Mouse (Mus musculus) right cerebral cortex, postnatal 4 days (tissue): ENCODE data around the gene Ankrd44.

Source experiments
- DNase-seq: peaks from one replicate; pipeline ENCODE4 v3.0.0-alpha.2; 2022

The Ankrd44 gene

DNA sequence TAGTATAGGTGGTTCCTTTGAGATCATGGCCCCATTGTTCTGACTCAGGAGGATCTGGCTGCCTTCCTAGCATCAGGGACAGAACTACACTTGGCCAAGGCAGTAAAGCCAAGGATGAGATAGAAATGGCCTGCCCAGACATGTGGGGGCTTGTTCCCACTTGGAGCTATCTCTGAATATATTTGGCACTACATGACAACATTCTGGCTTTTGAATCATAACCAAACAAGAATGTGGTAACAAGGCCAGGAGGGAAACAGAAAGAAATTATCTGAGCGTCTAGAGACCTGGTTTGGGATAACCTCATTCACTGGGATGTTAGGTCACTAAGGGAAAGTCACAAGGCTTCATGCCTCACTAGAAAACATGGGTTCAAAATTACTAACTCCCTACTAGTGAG lies 81.8 kb downstream of the Ankrd44 start:
- DNase-seq = no peak

DNA sequence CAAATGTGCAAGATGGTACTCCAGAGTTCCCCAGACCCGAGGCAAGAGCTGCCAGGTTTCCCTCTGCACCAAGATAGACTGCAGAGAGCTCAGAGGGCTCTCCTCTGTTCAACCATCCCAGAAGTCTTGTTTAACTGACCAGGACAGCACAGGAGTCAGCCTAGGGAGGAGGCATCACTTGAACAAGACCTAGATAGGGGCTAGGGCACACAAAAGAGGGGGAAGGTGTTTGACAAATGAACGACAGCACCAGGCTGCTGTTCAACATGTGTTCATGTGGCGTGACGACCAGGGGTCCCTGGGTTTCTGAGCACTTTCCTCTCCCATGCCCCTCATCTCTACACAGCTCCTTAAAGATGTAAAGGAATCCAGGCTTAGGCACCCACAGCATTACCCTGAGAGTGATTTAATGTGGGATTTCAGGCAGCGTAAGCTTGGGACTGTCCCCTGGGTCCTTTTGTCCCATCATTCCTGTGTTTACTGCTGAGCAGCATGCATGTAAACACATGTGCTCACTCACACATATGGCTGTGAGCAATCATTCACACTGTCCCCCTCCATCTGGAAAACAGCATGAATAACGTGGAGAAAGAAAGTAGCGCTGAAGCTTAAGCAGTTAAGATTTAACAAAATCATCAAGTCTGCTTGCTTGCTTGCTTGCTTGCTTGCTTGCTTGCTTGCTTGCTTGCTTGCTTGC lies 83.3 kb downstream of the Ankrd44 start:
- no peak for DNase-seq

DNA sequence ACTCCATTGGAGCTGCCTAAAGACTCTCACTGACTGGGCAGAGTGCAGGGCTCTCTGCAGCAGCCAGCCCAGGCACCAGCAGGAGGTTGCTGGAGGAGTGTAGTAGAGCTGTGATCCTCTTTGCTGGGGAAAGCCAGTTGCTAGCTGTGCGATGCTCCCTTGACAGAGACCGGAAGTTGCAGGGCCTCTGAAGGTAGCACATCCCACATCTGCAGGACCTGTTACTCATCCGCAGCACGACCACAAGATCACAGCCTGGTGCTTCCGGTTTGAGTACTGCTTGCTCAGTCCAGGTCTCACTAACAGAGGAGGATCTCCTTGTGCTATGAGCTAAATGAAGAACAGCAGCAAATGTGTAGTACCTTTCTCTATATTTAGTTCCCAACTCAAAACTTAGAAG lies 84.4 kb downstream of the Ankrd44 start:
- no peak for DNase-seq

DNA sequence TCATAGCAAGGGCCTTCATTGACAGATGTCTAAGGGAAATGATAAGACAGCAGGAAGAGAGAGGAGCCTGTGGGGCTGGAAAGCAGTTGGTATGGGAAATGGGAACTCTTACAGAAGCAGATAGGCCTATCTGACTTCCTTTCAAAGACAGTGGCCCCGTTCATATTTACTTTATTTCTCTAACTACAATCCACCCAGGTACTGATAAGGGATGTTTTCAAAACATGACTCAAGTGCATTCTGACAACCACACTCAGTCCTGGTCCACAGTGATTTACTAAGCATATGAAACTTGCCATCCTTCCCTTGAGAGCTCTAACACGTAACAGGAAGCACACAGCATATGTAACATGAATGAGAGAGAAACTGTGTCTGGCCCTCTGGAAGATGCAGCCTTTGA lies 86.1 kb downstream of the Ankrd44 start:
- no peak for DNase-seq

DNA sequence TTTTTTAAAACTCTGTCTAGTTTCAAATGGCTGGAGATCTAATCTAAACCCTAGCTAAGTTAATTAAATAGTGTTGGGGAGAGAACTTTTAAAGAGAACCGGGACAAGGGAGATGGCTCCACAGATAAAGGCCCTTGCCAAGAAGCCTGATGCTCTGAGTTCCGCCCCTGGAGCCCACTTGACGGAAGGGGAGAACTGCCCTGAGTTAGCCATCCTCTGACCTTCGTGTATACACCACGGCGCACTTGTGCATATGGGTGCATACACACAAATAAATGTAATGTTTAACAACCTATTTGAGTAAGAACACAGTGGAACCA lies 87.7 kb downstream of the Ankrd44 start:
- DNase-seq = no peak

DNA sequence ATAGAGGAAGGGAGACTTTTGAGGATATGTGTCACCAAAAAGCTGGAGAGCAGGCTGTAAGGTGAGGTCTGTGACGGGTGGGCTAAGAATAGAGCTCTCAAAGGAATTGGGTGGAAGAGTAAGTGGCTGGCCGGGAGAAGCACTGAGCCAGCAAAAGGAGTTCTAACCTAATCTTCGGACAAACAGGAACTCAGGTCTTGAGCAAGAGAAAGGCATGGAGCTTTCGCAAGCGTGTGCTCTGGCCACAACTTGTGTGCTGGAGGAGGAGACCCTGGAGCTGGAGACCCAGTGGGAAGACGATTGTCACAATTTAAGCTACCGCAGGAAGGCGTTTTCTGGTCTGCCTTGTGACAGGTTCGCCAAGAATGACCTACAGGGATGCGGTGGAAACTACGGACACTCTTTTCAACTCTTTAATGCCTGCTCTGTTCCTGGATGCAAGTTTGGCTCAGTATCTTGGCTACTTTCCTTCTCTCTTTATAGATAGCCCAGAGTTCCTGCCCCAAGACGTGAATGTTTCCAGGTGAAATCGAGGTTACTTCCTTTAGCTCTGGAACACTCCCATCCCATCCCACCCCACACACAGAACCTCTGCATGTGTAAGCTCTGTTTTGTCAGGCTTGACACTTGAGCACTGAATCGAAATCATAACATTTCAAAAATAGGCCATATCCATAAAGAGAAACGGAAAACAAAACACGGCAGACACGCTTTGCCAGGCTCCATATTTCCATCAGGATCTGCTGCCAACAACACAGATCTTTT lies 88.3 kb downstream of the Ankrd44 start:
- DNase-seq = no peak

DNA sequence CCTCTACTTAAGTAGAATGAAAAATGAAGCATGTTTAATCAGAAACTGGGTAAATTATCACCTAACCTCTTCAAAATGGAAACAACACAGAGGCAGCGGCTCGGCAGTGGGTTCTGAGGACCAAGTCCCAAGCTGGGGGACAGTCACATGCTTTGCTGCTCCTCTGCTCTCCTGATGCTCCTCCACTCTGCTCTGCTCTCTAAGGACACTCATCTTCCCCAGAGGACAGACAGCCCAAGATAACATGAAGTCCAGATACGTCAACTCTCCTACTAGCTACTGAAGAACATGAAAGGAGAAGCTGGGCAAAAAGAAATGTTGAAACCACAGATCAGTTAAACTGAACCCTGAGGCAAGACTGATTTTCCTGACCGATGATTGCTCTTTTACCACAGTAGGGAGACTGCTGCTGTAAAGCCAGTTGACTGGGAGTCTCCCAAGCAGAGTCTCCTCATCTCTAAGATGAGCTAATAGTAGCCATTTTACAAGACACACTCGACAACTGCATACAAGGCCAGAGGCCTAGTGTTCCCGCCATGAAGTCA lies 90.5 kb downstream of the Ankrd44 start:
- no peak for DNase-seq

DNA sequence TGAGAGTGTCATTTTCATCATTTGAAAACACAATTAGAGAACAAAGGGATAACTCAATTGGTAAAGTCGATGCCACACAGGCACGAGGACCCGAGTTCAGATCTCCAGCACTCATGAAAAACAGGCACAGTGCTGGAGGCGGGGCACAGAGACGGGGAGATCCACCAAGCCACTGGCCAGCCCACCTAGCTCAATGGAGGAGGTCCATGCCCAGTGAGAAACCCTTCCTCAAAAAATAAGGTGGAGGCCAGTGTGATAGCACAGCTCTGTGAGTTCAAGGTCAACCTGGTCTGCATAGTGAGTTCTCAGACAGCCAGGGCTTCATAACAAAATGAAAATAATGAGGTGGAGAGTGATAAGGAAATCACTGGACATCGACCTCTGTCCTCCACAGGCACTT lies 93.0 kb downstream of the Ankrd44 start:
- no peak for DNase-seq

DNA sequence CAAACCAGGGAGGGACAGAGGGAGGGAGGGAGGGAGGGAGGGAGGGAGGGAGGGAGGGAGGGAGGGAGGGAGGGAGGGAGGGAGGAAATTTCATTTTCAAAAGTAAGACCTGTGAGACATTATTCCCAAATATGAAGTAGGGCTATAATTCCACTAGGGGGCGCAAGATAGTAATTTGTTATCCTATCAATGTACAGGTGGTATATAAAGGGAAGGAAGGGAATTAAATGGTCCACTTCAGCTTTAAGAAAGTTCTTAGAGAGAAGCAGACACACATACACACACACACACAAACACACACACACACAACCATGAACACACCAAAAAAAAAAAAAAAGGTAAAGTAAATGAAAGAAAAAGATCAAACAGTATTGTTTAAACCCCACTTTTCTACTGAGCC lies 93.4 kb downstream of the Ankrd44 start:
- DNase-seq = no peak

DNA sequence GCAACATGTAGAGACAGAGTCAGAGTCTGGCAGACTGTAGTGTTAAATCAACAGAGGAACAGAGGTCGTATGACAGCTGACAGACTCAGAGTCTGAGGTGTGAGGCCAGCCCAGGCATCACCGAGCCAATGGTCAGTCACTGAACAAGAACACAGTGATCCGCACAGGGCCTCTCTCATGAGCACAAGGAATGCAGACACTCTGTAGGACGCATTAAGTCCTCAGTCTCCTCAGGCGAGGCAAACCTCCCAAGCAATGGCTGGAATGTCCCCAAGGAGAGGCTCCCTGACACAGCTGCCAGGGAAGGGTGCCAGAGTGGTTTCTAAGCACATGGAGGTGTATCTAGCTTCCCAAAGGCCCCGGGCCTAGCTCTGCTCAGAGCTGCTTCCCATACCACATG lies 96.0 kb downstream of the Ankrd44 start:
- no peak for DNase-seq

DNA sequence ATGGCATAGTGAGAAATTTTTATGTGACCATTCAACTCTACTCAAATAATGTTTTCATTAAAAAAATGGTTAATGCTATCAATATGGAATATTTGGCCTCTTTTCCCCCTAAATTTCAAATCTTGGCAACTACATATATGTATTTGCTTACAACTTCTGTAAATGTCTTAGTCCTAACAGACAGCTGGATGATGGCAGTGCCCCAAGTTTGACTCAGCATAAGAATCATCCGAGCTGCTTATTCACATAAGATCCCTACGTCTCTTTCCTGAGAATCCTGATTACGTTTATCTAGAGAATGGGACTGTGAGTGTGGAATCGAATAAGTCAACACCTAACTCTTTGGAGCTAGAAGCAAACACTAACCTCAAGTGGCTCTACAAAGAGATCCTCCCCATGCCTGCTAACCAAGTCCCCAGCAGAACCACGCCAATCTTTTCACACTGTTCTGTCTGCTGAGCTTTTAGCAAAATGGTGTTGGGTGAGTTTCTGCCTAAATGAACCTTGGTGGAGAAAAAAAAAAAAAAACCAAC lies 96.4 kb downstream of the Ankrd44 start:
- DNase-seq = no peak

DNA sequence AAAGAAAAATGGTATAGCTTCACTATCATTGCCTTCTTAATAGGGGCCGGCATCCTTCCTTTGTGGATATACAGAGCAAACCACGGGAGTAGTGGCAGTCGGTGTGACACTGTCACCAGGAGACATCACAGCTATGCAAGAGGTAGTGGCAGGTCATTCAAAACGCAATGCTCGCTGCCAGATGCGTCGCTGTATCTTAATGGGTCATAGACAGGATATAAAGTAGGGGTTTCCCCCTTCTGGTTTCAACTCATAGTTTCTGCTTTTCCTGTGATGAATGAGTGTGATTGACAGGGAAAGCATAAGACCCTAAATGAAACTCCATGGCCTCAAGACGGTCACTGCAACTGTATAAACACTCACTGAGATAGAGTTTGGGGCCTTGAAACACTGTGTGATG lies 98.4 kb downstream of the Ankrd44 start:
- no peak for DNase-seq

DNA sequence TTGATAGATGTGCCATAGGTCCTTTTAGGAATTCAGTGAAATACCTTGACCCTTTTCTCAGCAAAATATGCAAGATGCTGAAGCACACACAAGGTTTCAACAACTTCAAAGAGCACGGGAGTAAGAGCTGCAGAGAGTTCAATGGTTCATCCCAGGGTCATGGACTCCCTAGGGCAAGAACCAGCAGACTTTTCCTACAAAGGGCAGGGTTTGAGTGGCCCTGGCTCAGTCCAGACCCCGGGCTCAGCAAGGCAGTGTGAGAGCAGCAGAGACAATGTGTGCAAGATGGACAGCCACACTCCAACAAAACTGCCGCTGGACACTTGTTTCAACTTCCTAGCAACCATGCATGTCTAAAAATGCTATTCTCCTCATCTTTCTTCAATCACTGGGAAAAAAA lies 98.8 kb downstream of the Ankrd44 start:
- no peak for DNase-seq

DNA sequence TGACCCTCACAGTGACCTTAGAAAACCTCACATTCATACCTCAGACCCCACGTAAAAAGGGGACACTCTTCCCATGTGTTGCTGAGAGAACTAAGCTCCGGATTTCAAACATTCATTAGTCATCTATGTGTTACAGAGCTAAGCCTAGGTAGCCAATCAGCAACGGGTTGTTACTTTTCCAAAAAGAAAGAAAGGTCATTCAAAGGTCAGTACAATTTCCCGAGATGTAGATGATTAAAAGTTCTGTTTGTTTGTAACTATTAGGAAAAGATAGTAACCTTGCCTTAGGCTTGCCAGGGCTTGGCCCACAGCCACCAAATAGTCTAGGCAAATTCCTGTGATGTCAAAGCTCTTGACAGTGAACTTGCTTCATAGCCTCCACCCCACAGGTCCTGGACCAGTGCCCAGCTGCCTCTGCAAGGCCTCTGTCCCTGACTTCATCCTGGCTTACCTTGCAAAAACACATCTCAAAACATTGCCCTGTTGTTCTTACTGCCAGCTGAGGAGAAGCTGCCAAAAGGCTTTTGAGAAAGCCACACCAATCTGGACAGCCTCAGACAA lies 99.7 kb downstream of the Ankrd44 start:
- no peak for DNase-seq

DNA sequence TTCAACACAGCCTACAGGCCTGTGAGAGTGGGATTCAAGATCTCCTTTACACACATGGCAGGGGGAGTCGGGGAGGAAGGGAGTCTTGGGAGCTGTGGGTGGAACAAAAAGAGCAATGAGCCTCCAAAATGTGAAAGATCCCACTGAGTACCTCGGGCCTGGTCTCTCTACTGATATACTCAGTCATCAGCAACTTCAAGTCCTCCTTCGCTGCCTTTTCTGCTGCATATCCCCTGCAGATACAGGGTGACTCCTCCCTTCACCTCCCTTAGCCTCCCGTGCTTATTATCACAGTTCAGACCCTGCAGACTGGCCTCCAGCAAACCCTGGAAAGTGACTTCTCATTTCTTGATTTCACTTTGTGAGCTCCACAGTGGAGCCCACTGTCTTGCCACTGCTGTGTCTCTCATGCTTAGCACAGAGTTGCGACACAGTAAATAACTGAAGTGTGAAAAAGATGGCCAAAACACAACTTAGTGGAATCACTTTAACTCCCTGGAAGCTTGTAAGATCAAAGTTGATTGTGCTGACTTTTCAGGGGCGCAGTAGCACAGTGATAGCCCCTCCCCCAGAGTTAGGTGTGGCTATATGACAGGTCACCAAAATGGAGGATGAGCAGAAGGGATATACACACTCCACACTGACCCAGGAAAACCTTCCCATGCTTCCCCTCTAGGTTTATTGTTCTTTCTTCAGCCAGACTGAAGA lies 100.3 kb downstream of the Ankrd44 start:
- DNase-seq = no peak

DNA sequence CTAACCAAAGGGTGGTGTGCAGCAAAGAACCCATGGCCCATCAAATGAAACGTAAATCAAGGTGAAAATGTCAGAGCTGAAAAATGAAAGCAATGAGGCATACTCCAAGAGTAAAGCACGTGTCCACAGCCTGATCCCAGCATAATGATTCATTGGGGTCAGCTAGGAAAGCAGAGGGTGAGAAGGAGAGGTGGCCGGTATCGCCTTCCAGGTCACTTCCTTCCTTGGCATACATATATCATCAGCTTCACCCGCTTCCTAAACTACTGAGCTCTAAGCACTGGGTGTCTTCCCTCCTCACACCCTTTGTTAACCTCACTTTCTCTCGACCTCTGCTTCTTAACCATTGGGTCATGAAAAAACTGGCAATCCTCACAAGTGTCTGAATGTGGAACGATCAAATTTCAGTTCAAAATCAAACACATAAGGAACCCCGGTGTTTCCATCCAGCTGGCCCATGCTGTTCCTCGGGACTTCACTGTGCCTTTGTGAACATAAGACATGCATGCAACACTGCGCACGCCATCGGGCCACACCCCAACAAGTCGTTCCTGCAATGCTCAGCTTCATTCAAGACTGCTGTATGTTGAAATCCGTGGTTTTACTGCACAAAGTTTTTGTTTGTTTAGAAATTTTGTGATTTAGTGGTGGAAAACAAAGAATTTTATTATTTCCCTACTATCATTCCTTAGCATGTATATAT lies 101.9 kb downstream of the Ankrd44 start:
- no peak for DNase-seq

DNA sequence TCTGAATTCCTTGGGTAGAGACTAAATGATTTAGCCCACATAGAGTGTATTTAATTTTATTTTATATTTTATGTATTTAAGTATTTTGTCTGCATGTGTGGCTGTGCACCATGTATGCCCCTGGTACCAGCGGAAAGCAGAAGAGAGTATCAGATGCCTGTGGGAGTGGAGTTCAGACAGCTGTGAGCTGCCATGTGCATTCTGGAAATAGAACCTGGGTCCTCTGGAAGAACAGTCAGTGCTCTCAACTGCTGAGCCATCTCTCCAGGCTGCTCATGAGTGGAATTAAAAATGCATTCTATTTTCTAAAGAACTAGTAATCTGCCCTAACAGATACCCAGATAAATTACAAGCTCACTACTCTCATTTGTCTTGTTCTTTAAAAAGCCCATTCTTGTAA lies 104.4 kb downstream of the Ankrd44 start:
- no peak for DNase-seq

DNA sequence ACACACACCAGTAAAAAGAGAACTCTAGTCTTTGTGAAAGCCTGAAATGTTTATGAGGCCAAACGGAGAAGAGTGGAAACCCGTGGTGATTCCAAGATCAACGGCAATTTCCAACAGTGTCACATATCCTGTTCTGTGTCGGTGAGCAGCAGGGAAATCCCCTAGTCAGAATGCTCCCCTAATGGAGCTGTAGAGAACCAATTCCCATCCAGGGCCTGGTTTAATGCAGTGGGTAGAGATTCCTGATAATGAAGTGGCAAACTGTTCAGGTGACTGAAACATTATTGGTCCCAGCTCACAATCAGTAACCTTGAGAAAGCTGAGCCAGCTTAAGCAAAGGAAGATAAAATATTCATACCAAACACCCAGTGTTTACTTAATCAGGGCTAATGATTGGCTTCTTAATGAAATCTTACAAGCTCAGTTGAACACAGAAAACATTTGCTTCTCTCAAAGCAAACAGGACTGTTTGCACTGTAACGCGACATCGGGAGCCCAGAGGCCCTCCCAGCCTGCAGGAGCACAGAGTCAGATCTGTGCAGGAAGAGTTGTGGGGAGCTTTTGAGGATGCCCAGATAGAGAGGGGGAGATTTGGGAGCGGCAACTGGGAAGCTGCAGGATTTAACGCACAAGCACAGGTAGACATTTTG lies 110.9 kb downstream of the Ankrd44 start:
- DNase-seq = no peak

DNA sequence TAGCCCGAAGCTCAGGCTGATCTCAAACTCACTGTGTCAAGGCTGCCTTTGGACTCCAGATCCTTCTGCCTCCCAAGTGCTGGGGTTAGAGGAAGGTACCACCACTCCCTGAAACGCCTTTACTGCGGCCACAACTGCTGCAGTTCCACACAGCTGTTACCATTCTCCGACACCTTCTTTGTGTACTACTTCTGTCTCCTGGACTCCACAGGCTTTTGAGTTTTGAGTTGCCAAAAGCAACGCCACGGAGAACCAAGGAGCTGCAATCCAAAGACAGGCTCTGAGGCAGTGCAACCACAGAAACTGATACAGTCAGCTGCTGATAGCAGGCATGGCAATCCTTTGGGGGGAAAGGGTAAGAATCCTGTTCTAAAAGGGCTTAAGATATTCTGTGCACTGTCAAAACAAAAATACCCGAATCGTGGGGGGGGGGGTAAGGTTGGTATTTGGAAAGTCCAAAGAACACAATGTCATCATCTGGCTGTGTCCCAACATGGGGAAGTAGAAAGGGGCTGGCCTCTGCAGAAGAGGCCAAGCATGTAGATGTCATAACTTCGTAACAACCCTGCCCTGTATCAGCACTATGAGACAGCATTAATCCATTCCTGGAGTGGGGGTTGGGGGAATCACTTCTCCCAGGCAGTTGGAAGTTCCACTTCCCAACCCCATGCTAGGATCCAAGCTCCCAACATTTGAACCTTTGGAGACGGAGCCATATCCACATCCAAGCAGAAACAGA lies 116.2 kb downstream of the Ankrd44 start:
- no peak for DNase-seq

DNA sequence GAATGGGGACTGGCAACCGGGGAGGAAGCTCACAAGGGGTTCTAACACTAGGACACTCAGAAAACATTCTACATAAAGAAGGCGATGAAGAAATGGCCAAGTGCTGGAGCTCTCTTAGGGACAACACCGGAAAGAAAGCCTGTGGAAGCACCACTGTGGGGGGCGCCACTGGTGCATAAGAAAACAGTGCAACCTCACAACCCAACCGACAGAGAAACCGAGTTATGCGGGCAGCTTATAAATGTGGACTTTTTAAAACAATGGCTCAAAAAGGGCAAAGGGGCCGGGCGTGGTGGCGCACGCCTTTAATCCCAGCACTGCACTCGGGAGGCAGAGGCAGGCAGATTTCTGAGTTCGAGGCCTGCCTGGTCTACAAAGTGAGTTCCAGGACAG lies 117.1 kb downstream of the Ankrd44 start:
- DNase-seq = no peak

DNA sequence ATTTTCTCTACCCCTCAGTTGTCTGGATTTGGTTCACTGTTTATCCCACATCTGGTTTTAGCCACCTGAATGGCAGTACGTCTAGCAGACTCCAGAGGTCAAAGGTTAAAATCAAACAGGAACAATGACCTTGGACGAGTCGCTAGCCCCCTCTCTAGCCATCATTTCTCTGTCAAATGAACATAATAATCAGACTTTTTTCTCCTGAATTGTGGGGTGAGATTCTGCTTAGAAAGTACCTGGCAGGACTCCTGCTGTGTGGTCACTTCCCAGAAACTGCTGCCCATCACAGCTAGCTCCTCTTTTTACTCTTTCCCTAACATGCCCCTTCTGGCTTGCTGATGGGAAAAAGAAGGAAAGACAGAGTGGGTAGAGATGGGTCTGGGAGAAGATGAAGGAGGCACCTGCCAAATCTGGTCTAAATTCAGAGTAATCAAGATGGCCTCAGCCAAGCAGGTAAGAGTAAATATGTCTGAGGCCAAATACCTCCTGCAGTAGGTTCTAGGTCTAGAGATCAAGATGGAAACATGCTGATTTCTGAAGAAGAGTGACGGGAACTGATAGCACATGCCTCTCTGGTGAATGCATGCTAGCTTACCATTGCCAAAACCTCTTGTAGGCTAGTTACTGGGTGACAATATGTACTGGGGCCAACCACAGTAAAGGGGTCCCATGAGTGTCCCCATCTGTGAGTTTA lies 117.6 kb downstream of the Ankrd44 start:
- no peak for DNase-seq
